Mouse (Mus musculus) CD4-positive helper T cell, adult 2 months (primary cell): ENCODE measurements around the gene Gm28079.
"Not testable (repeated sequence)": the region's sequence is repeated elsewhere in the genome, so short reads cannot be mapped to it uniquely, and the experiment has no call there.

ENCODE experiments used
- DNase-seq: peaks from one replicate; pipeline ENCODE4 v3.0.0-alpha.2; 2012; ENCODE audit warnings: low read depth, missing footprints, low spot score

Gene Gm28079

GRCm38 (mm10) chrY:70014799-70015198, at the start of gene Gm28079:
Gm28079 (minus strand) TSS chrY:70014899.
- not testable (repeated sequence) for DNase-seq
